Mouse (Mus musculus): Measurements from ENCODE around the gene Pnpla5.
"Not testable (repeated sequence)": the region's sequence is repeated elsewhere in the genome, so short reads cannot be mapped to it uniquely, and the experiment has no call there.

Pnpla5 gene

GRCm38 (mm10) chr15:84120612-84121011 is 2.4 kb downstream of the Pnpla5 start:
- no peak for DNase-seq (ENCODE audit: low spot score in 2 of 2)

GRCm38 (mm10) chr15:84116466-84116865 is 6.5 kb downstream of the Pnpla5 start:
- no peak for DNase-seq (ENCODE audit: low spot score in 2 of 2)

GRCm38 (mm10) chr15:84115727-84116126 is 7.2 kb downstream of the Pnpla5 start:
- no peak for DNase-seq (ENCODE audit: low spot score in 2 of 2)

GRCm38 (mm10) chr15:84113873-84114272 is 9.1 kb downstream of the Pnpla5 start:
- DNase-seq (ENCODE audit: low spot score in 2 of 2): no peak

GRCm38 (mm10) chr15:84108899-84109298 is 14.1 kb downstream of the Pnpla5 start:
- no peak for DNase-seq (ENCODE audit: low spot score in 2 of 2)

GRCm38 (mm10) chr15:84105924-84106500 is 17.0 kb downstream of the Pnpla5 start:
- no peak for DNase-seq (ENCODE audit: low spot score in 2 of 2)

- peak; percentile 46 to 62 for DNase-seq (ENCODE audit: low spot score in 2 of 2)
These were observed 17.7 kb downstream of the Pnpla5 start, which contains the start of gene Sult4a1 for GRCm38 (mm10) chr15:84105105-84105923. Gene Sult4a1 (minus strand): TSS chr15:84105754.

- DNase-seq (ENCODE audit: low spot score in 2 of 2): no peak
These were observed 18.3 kb downstream of the Pnpla5 start for GRCm38 (mm10) chr15:84104626-84105025.

GRCm38 (mm10) chr15:84097536-84097935 is 25.4 kb downstream of the Pnpla5 start:
- not testable (repeated sequence) for DNase-seq (ENCODE audit: low spot score in 2 of 2)

GRCm38 (mm10) chr15:84096051-84096450 is 26.9 kb downstream of the Pnpla5 start:
- no peak for DNase-seq (ENCODE audit: low spot score in 2 of 2)

- no peak for DNase-seq (ENCODE audit: low spot score in 2 of 2)
These were observed 28.1 kb downstream of the Pnpla5 start for GRCm38 (mm10) chr15:84094921-84095320.

- no peak for DNase-seq (ENCODE audit: low spot score in 2 of 2)
These were observed 36.2 kb downstream of the Pnpla5 start for GRCm38 (mm10) chr15:84086775-84087174.

GRCm38 (mm10) chr15:84086364-84086763 is 36.6 kb downstream of the Pnpla5 start:
- no peak for DNase-seq (ENCODE audit: low spot score in 2 of 2)

GRCm38 (mm10) chr15:84080069-84080468 is 42.9 kb downstream of the Pnpla5 start:
- no peak for DNase-seq (ENCODE audit: low spot score in 2 of 2)

- DNase-seq (ENCODE audit: low spot score in 2 of 2): peak; percentile 59 to 84
These were observed 43.5 kb downstream of the Pnpla5 start for GRCm38 (mm10) chr15:84079519-84079918.

GRCm38 (mm10) chr15:84078667-84079066 is 44.3 kb downstream of the Pnpla5 start:
- DNase-seq (ENCODE audit: low spot score in 2 of 2): peak in 1 of 2 experiments; percentile 60

- no peak for DNase-seq (ENCODE audit: low spot score in 2 of 2)
These were observed 45.8 kb downstream of the Pnpla5 start for GRCm38 (mm10) chr15:84077151-84077550.

GRCm38 (mm10) chr15:84074705-84075185 is 48.2 kb downstream of the Pnpla5 start:
- DNase-seq (ENCODE audit: low spot score in 2 of 2): no peak

- DNase-seq (ENCODE audit: low spot score in 2 of 2): no peak
These were observed 48.9 kb downstream of the Pnpla5 start for GRCm38 (mm10) chr15:84073911-84074704.

GRCm38 (mm10) chr15:84073058-84073457 is 49.9 kb downstream of the Pnpla5 start:
- no peak for DNase-seq (ENCODE audit: low spot score in 2 of 2)

GRCm38 (mm10) chr15:84072226-84072625 is 50.7 kb downstream of the Pnpla5 start:
- DNase-seq (ENCODE audit: low spot score in 2 of 2): peak; percentile 73 to 79

GRCm38 (mm10) chr15:84070116-84070676 is 52.8 kb downstream of the Pnpla5 start:
- DNase-seq (ENCODE audit: low spot score in 2 of 2): no peak

All from right cerebral cortex, postnatal 36 days (tissue).